In the genomic region with DNA sequence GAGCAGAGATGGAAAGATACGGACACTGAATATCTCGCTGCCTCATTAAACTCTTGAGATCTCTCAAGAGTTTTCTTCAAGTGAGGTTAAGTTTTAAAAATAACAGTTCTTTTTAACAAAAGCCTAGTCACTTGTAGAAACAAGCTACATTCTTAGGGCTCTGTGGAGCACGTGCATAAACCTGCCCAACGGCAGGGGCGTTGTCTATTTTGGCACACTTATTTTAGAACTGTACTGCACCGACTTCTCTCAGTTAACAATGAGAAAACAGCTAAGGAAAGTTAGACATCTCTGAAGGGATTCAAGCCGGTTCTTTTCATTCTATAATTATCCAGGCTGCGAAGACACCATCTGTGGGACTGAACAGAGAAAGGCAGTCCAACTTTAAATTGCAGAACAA, we compare ENCODE assay signal across 27 mouse cellular contexts.
DNase-seq lines count a peak whose midpoint lies in the region; ATAC-seq and TF ChIP-seq lines count a peak whose summit lies in the region.
"Had no signal": no experiment of that assay in that cellular context is flagged by ENCODE, and none has a peak within 500 bp of the region (broad histone marks: within the 10 kb centered on the region; RNA-seq: fewer than 3 reads in every experiment).

No protein-coding gene starts in this region.

- TF ChIP-seq EP300 in lung, postnatal 0 days (IDR thresholded peaks at IDR 0.05) = no peak

- peak; percentile 1 for DNase-seq in layer of hippocampus, adult 9-10 months (ENCODE audit: low spot score)
- no peak for DNase-seq in layer of hippocampus, postnatal 36 days
- peak; percentile 8 for DNase-seq in lung, postnatal 0 days (ENCODE audit: low spot score)
- DNase-seq in lung, postnatal 4 days = no peak
- DNase-seq in embryonic facial prominence, embryonic 14.5 days (ENCODE audit: low spot score) = peak; percentile 71
- DNase-seq in gonadal fat pad, adult 2 months (ENCODE audit: low read depth) = peak; percentile 23
- DNase-seq in ovary, adult 18-20 months (ENCODE audit: low spot score) = no peak
- DNase-seq: adrenal gland, postnatal 36 days; B cell, adult 2 months; cerebellum, adult 8-10 months; cerebellum, postnatal 36 days; gastrocnemius, adult 2 months; gastrocnemius, postnatal 36 days; heart, postnatal 10 days; kidney, adult 11 months; kidney, postnatal 14 days; lung, postnatal 10 days; midbrain, embryonic 14.5 days; right cerebral cortex, postnatal 4 days had no signal

- no peak overlapping the region for H3K9ac ChIP-seq in lung, postnatal 0 days (replicated peaks; ENCODE audit: low read depth)
- no peak overlapping the region for H3K9ac ChIP-seq in embryonic facial prominence, embryonic 14.5 days (ENCODE audit: low read depth, low read length)
- H3K9ac ChIP-seq: embryonic facial prominence, embryonic 12.5 days; forebrain, embryonic 13.5 days; heart, embryonic 13.5 days; hindbrain, embryonic 15.5 days; limb, embryonic 13.5 days had no signal

- no peak overlapping the region for H3K4me2 ChIP-seq in lung, postnatal 0 days (replicated peaks; ENCODE audit: low read depth, low read length)
- no peak overlapping the region for H3K4me2 ChIP-seq in embryonic facial prominence, embryonic 14.5 days (ENCODE audit: low read depth, low read length)
- H3K4me2 ChIP-seq: embryonic facial prominence, embryonic 12.5 days; forebrain, embryonic 13.5 days; heart, embryonic 13.5 days; hindbrain, embryonic 15.5 days; limb, embryonic 13.5 days; liver, embryonic 11.5 days had no signal

- ATAC-seq in lung, postnatal 0 days = no peak
- 0 out of 2 replicates have a peak, but pooled peaks have one; percentile 30 for ATAC-seq in embryonic facial prominence, embryonic 14.5 days (ENCODE audit: low read depth)
- ATAC-seq: forebrain, embryonic 13.5 days; inflammation-experienced regulatory T-cells, adult 6 months had no signal

- H3K9me3 ChIP-seq in lung, postnatal 0 days (ENCODE audit: low read length) = no peaks in the 10 kb centered on the region
- no peaks in the 10 kb centered on the region for H3K9me3 ChIP-seq in embryonic facial prominence, embryonic 14.5 days (ENCODE audit: control insufficient read depth, low read length)
- H3K9me3 ChIP-seq: embryonic facial prominence, embryonic 12.5 days; forebrain, embryonic 13.5 days; heart, embryonic 13.5 days; hindbrain, embryonic 10.5 days; hindbrain, embryonic 15.5 days; limb, embryonic 13.5 days had no signal

- TF ChIP-seq CTCF in lung, postnatal 0 days (IDR thresholded peaks at IDR 0.05) = no peak

- H3K4me3 ChIP-seq in lung, postnatal 0 days (ENCODE audit: low read depth, low read length) = no peak overlapping the region
- no peak overlapping the region for H3K4me3 ChIP-seq in embryonic facial prominence, embryonic 14.5 days (ENCODE audit: low read depth, low read length)
- H3K4me3 ChIP-seq: embryonic facial prominence, embryonic 12.5 days; forebrain, embryonic 13.5 days; gastrocnemius, adult 2 months; heart, embryonic 13.5 days; hindbrain, embryonic 10.5 days; hindbrain, embryonic 15.5 days; limb, embryonic 13.5 days had no signal

- no peaks in the 10 kb centered on the region for H3K36me3 ChIP-seq in lung, postnatal 0 days (ENCODE audit: insufficient read depth, low read length)
- H3K36me3 ChIP-seq in embryonic facial prominence, embryonic 14.5 days (ENCODE audit: control insufficient read depth, insufficient read depth, low read length) = no peaks in the 10 kb centered on the region
- H3K36me3 ChIP-seq: embryonic facial prominence, embryonic 12.5 days; heart, embryonic 13.5 days; hindbrain, embryonic 10.5 days; hindbrain, embryonic 15.5 days; limb, embryonic 13.5 days had no signal

- H3K27me3 ChIP-seq in lung, postnatal 0 days (replicated peaks; ENCODE audit: insufficient read depth, low read length) = no peaks in the 10 kb centered on the region
- H3K27me3 ChIP-seq in embryonic facial prominence, embryonic 14.5 days (replicated peaks; ENCODE audit: control insufficient read depth, insufficient read depth, low read length) = no peaks in the 10 kb centered on the region
- H3K27me3 ChIP-seq: embryonic facial prominence, embryonic 12.5 days; forebrain, embryonic 13.5 days; heart, embryonic 13.5 days; hindbrain, embryonic 15.5 days; limb, embryonic 13.5 days had no signal

- peaks cover 4% of the 10 kb centered on the region; the same call in 1 of the 2 replicates for H3K4me1 ChIP-seq in lung, postnatal 0 days (ENCODE audit: insufficient read depth, low read depth, low read length)
- H3K4me1 ChIP-seq in embryonic facial prominence, embryonic 14.5 days (ENCODE audit: control insufficient read depth, insufficient read depth, low read length) = 0 out of 2 replicates have a peak, but pooled peaks cover 6% of the 10 kb centered on the region
- H3K4me1 ChIP-seq: embryonic facial prominence, embryonic 12.5 days; heart, embryonic 13.5 days; hindbrain, embryonic 10.5 days; hindbrain, embryonic 15.5 days; limb, embryonic 13.5 days had no signal

- no peak overlapping the region for H3K27ac ChIP-seq in lung, postnatal 0 days (ENCODE audit: low read length)
- H3K27ac ChIP-seq in embryonic facial prominence, embryonic 14.5 days (replicated peaks; ENCODE audit: low read depth, low read length) = no peak overlapping the region
- H3K27ac ChIP-seq: embryonic facial prominence, embryonic 12.5 days; forebrain, embryonic 13.5 days; gastrocnemius, adult 2 months; heart, embryonic 13.5 days; hindbrain, embryonic 10.5 days; hindbrain, embryonic 15.5 days; limb, embryonic 13.5 days had no signal

- WGBS in lung, postnatal 0 days = 62% methylated on average over 8 of the region's 8 CpGs
- 45% methylated on average over 8 of the region's 8 CpGs for WGBS in embryonic facial prominence, embryonic 14.5 days

Comparison
In these comparisons a context has a peak if more than half of its experiments do, and no peak if none do; other contexts are left out.
1. DNase-seq: peak in layer of hippocampus, adult 9-10 months (single experiment), lung, postnatal 0 days (single experiment), embryonic facial prominence, embryonic 14.5 days (single experiment) and gonadal fat pad, adult 2 months (single experiment); none in layer of hippocampus, postnatal 36 days (0 of 2), lung, postnatal 4 days (0 of 2) and ovary, adult 18-20 months (single experiment).